Mouse (Mus musculus) frontal cortex, postnatal 14 days (tissue): ENCODE measurements at regions not wholly inside any gene's neighbourhood (a gene's known extent, or its start where the extent isn't known, plus 50 kb on each side); places are given as distances from the start of the nearest gene placed in this dataset.

Experiments
- DNase-seq, 2 experiments: peaks; one replicate each; pipeline ENCODE4 v3.0.0; 2022; ENCODE audit warnings: low spot score in 2 of 2

- peak; percentile 85 to 91 for DNase-seq
These were observed 174.4 kb upstream of the Klf12 start for GRCm38 (mm10) chr14:100458727-100459447.

DNA sequence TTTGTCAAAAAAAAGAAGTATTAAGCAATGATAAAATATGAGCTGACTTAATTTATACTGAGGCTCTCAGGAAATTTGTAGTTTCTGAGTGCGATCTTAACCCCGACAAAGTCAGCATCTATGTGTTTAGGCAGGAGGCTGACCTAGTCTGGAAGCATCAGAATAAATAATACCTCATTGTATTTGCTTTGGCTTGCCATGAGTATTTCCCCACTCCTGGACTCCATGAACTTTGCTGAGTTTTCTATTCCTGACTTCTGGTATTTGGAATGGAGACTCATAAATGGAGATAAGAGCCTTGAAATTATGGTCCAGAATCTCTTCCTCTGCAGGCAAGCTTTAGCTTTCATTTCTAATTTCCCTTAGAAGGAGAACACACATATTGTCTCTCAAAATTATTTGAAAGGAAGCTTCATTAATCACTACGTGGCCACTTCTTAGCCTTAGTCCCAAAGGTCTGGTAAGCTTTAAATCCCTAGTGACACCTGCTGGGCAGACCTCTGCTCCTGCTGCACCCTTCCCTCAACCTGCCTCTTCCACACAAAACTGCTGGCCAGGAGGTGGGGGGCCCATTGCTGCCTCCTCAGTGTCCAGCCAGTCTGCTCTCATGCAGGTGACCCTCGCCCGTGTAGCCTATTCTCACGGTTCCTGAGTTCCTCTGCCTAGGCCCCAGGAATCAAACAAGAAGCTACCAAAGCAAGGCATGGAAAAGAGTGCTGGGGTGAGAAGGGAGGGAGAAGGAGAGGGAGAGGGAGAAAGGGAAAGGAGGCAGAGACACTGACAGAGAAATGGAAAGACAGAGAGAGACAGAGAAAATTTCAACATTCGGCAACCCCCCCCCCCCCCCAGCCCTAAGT is 173.6 kb upstream of the Klf12 start:
- no peak for DNase-seq

DNA sequence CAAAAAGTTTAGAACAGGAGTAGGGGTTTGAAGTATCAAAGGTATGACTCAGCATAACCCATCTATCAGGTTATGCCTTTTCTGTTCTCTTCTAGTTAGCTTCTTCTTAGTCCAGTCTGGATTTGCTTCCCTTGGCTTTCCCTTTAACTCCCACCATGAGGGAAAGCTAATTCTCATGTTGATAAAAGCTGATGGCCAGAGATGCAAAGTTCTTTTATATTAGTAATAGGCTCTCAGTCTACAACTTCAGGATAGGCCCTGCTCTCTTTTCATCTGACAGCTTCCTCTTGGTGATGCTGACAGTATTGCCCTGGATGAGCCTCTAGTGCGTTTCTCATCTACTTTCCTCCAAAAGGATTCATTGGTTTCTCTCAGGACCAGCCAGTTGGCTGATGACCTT is 161.7 kb upstream of the Klf12 start:
- no peak for DNase-seq

DNA sequence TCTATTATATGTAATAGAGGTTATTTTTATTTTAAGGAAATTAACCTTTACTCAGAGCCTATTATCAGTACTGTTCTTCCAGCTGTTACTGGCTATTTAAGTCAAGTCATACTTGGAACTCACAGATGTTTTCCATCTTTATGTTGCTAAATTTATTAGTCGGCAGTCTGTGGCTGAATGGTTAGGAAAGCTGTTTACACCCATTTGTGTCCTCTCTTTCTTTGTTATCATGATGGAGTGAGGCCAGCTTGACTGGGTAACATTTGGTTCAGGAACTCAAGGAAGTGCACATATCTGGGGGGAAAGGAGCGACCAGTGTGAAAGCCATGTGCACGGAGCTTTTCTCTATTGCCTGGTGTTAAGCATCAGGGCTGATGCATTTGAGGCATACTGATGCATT is 160.4 kb upstream of the Klf12 start:
- no peak for DNase-seq

DNA sequence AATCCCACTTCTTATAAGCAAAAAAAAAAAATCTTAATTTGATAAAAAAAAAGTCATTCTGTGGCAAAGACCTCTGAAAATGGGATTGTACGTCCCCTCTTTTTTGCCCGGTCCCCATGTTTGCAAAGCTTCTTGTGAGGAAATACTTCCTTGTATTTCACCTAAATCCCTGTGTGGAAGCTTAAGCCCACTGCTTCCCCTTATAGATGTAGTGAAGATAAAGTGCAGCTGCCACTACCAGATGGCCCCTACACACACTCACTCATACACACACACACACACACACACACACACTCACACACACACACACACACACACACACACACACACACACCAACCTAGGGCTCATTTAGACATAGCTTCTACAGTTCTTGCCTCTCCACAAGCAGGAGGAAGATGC is 159.6 kb upstream of the Klf12 start:
- DNase-seq: no peak

DNA sequence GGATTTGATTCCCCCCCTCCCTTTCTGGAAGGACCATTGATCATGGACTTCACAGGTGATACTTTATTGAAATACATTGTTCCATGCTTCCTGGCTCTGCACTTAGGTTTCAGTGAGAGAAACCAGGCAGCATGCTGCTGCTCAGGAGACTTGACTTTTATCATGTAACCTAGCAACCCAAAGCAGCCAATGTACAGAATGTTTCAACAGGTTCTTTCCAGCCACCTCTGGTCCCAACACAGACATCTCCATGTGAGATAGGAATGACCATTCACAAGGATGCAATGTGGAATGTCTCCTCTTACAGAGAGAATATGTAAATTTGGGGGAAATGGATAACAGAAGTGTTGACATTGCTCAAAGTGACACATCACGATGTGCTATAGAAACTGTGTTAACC is 153.1 kb upstream of the Klf12 start:
- no peak for DNase-seq

GRCm38 (mm10) chr14:100429662-100430061 is 145.2 kb upstream of the Klf12 start:
- DNase-seq: no peak

GRCm38 (mm10) chr14:100426399-100426798 is 141.9 kb upstream of the Klf12 start:
- no peak for DNase-seq

DNA sequence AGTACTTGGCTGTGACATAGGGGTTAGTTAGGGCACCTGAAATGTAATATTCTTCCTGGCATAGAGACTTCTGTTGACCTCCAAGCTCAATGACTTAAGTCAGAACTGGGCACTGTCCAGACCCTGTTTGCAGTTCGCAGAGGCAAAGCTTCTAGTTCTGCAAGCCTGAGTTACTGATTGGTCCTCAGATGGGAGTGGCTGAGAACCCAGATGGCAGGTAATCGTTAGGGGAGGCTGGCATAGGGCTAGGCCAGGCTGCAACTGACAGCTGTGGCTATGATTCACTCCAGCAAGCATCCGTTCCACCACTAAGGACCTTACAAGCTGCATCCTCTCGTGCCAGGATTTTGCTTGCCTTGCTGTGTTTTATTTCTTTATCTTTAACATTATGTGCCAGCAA is 139.3 kb upstream of the Klf12 start:
- no peak for DNase-seq

DNA sequence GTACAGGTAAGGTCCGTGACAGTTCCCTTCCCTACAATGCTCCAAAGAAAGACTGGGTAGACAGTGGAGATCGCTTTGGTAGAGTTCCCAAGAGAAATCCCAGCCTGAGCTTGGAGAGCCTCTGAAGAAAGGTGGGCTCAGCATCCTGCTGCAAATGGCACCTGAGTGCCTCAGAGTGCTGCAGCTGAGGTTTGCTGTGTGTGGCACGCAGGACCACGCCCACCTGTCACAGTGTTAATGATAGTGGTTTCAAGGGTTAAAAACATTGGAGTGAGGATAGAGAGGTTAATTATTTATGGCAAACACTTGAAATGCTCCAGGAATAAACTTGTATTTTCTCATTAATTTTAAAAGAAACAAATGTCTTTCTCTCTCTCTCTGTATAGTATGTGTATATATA is 137.2 kb upstream of the Klf12 start:
- no peak for DNase-seq

DNA sequence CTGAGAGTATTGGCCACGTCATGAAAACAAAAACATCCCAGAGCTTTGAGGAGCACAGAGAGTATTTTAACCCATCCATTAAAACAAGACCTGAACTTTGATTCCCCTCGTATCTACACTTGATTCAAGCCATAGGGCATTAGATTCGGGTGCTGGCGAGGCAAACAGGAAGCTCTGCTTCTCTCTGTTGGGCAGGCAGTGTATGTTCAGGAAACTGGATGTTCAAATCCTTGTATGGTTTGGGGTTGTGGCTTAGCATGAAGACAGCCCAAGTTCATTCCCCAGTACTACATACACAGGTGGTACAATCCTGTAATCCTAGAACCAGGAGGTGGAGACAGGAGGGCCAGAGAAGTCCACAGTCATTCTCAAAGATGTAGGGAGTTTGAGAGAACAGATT is 130.6 kb upstream of the Klf12 start:
- DNase-seq: no peak

GRCm38 (mm10) chr14:100412211-100412610 is 127.7 kb upstream of the Klf12 start:
- DNase-seq: no peak

DNA sequence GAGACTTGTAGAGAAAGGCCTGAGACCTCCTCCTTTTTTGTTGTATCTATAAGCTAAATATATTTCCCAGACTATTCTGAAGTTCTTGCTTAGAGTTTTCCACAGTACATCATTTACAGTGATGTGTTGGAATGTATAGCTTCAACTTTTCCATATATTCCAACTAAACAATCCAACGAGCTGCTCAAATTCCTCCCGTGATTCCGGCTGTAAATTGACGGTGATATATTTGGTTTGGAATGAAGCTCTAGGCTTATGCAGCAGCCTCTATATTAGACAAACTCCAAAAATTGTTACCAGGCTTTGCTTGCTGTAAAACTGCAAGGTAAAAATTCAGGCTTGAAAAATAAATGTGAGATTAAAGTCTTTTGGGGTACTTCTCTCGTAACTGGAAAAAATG is 112.7 kb upstream of the Klf12 start:
- no peak for DNase-seq

- no peak for DNase-seq
These were observed 90.9 kb upstream of the Klf12 start for GRCm38 (mm10) chr14:100375218-100375983.

- peak; percentile 18 to 39 for DNase-seq
These were observed 90.2 kb upstream of the Klf12 start for GRCm38 (mm10) chr14:100374494-100375217.

- DNase-seq: no peak
These were observed 81.9 kb upstream of the Klf12 start for GRCm38 (mm10) chr14:100366234-100366864.

- DNase-seq: no peak
These were observed 78.3 kb upstream of the Klf12 start for GRCm38 (mm10) chr14:100362786-100363185.

- DNase-seq: no peak
These were observed 77.0 kb upstream of the Klf12 start for GRCm38 (mm10) chr14:100361346-100362029.

GRCm38 (mm10) chr14:100359881-100360280 is 75.4 kb upstream of the Klf12 start:
- DNase-seq: no peak

DNA sequence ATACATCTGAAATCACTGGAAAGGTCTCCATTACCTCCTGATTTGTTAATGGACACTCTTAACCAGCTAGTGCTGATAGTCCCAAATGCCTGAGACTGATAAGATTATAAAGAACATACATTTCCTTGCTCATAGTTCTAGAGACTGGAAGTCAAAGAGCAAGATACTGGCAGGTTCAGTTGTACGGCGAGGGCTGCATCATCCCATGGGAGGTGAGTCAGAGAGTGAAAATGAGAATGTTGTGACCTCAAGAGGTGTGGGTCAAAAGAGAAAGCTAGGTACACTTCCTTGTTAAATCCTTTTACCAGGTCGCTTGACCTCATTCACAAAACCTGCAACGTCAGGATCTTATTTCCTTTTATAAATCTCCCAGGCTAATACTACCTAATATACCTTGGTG is 72.7 kb upstream of the Klf12 start:
- DNase-seq: no peak

DNA sequence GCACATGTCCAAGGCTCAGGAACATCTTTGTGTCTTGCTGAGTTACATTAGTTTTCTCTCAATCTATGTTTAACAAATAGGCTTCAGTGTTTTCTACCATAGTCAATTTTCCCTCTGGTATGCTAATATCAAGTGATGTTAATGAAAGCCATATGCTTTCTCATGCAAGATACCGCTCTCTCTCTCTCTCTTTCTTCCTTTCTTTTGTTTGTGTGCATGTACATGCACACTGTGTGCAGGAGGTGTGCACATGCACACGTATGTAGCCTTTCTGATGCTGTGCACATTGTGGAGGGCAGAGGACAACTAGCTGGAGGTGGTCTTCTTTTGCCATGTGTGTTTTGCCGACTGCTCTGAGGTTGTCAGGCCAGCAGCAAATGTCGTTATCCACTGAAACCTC is 69.0 kb upstream of the Klf12 start:
- no peak for DNase-seq
